Mouse (Mus musculus) kidney, adult 9 months (tissue): ENCODE data around the gene Frmpd1.

ENCODE experiments used
- DNase-seq: peaks from one replicate; pipeline ENCODE4 v3.0.0; 2022

Frmpd1 gene

GRCm38 (mm10) chr4:45332466-45332865 lies 147.8 kb downstream of the Frmpd1 start:
- DNase-seq, result no peak
